Mouse (Mus musculus) midbrain, postnatal 0 days (tissue): ENCODE data around the gene Psg16. TPM values are rescaled to one million over a fixed set of nuclear protein-coding genes. Genes with fewer than 3 reads are reported as not detected.

ENCODE experiments used
- ATAC-seq: fragments of 200-750 bp; cut with Nextera tagmentation; 2 replicates; pipeline ENCODE4 v1.8.0; 2017; ENCODE audit warnings: moderate number of reproducible peaks, mild to moderate bottlenecking, moderate TSS enrichment, moderate library complexity; ENCODE audit not compliant: low FRiP score
- DNase-seq: peaks from one replicate; pipeline ENCODE4 v3.0.0-alpha.2; 2015; ENCODE audit warnings: low spot score
- H3K27ac ChIP-seq: fragments of 300-500 bp; sonication (generic); 2 replicates; pipeline ENCODE4 v1.5.1; 2014; ENCODE audit warnings: low read depth, mild to moderate bottlenecking, low read length, mixed read lengths
- H3K27me3 ChIP-seq: fragments of 300-500 bp; sonication (generic); 2 replicates; pipeline ENCODE4 v1.6.1; 2014; ENCODE audit warnings: low read length, control low read depth, mixed read lengths; ENCODE audit not compliant: insufficient read depth
- H3K36me3 ChIP-seq: fragments of 300-500 bp; sonication (generic); 2 replicates; pipeline ENCODE4 v1.6.1; 2014; ENCODE audit warnings: low read length, control low read depth, mixed read lengths; ENCODE audit not compliant: insufficient read depth
- H3K4me1 ChIP-seq: fragments of 300-500 bp; sonication (generic); 2 replicates; pipeline ENCODE4 v1.6.1; 2014; ENCODE audit warnings: mild to moderate bottlenecking, control low read depth, antibody characterized with exemption, low read length, mixed read lengths; ENCODE audit not compliant: insufficient read depth
- H3K4me2 ChIP-seq: fragments of 300-500 bp; sonication (generic); 2 replicates; pipeline ENCODE4 v1.6.1; 2014; ENCODE audit warnings: low read depth, mild to moderate bottlenecking, low read length, mixed read lengths; ENCODE audit not compliant: poor library complexity, severe bottlenecking
- H3K4me3 ChIP-seq: fragments of 300-500 bp; sonication (generic); 2 replicates; pipeline ENCODE4 v1.5.1; 2014; ENCODE audit warnings: low read depth, mild to moderate bottlenecking, low read length, moderate library complexity
- H3K9ac ChIP-seq: fragments of 300-500 bp; sonication (generic); replicated peaks from 2 replicates; pipeline ENCODE4 v1.6.1; 2014; ENCODE audit warnings: mild to moderate bottlenecking, low read length, moderate library complexity, mixed read lengths; ENCODE audit not compliant: poor library complexity, severe bottlenecking
- H3K9me3 ChIP-seq: fragments of 300-500 bp; sonication (generic); 2 replicates; pipeline ENCODE4 v1.6.1; 2016; ENCODE audit warnings: low read length, control low read depth
- CTCF ChIP-seq: IDR thresholded peaks from 2 replicates; pipeline ENCODE4 v1.5.1; 2016; ENCODE audit warnings: antibody characterized with exemption, mild to moderate bottlenecking
- WGBS: fragments of 180-500 bp; shearing (Covaris S2); extraction: QIAGEN DNeasy Blood & Tissue Kit; methylation state at CpG from one replicate; pipeline ENCODE4 v1.1.7; 2014; 5-methylcytosine and 5-hydroxymethylcytosine counted together
- polyA plus RNA-seq: library from polyadenylated mRNA; unstranded; fragments of >200 nt; fragmentation: Nextera tagmentation; extraction: Ambion mirVana; gene quantifications from 2 replicates; pipeline ENCODE4 v1.2.1, GENCODE M21; 2015
- total RNA-seq: library from RNA; depleted of rRNA; stranded (reverse); fragments of >200 nt; gene quantifications from 2 replicates; pipeline ENCODE4 v1.2.3, GENCODE M21; 2014

Gene Psg16
- total and polyA plus RNA-seq, 2 experiments from 2014 or later = 3.9 to 6.8 TPM

GRCm38 (mm10) chr7:17039373-17039772 lies 34.5 kb upstream of the Psg16 start:
- ATAC-seq (no peak), DNase-seq (no peak)
- Histone ChIP-seq H3K9ac (no peak overlapping the region), H3K4me2 (no peak overlapping the region), H3K4me3 (no peak overlapping the region), H3K27me3 (no peaks in the 10 kb centered on the region), H3K4me1 (no peaks in the 10 kb centered on the region), H3K27ac (no peak overlapping the region), H3K36me3 (0 out of 2 replicates have a peak, but pooled peaks cover 12% of the 10 kb centered on the region), H3K9me3 (no peaks in the 10 kb centered on the region)
- 96% methylated on average over 7 of the region's 7 CpGs for WGBS
- no peak for TF ChIP-seq CTCF

GRCm38 (mm10) chr7:17045743-17046142 lies 28.1 kb upstream of the Psg16 start:
- Histone ChIP-seq H3K4me3 (no peak overlapping the region), H3K27ac (no peak overlapping the region), H3K4me1 (no peaks in the 10 kb centered on the region), H3K9ac (no peak overlapping the region), H3K36me3 (0 out of 2 replicates have a peak, but pooled peaks cover 5% of the 10 kb centered on the region), H3K9me3 (no peaks in the 10 kb centered on the region), H3K4me2 (no peak overlapping the region), H3K27me3 (no peaks in the 10 kb centered on the region)
- no peak for TF ChIP-seq CTCF
- peak; percentile 41 for DNase-seq
- 41% methylated on average over 1 of the region's 1 CpGs for WGBS
- no peak for ATAC-seq

GRCm38 (mm10) chr7:17047041-17047682 lies 26.7 kb upstream of the Psg16 start:
- DNase-seq = no peak
- Histone ChIP-seq H3K4me3 (no peak overlapping the region), H3K27ac (no peak overlapping the region), H3K9ac (no peak overlapping the region), H3K27me3 (no peaks in the 10 kb centered on the region), H3K9me3 (no peaks in the 10 kb centered on the region), H3K4me2 (no peak overlapping the region), H3K4me1 (no peaks in the 10 kb centered on the region), H3K36me3 (0 out of 2 replicates have a peak, but pooled peaks cover 5% of the 10 kb centered on the region)
- TF ChIP-seq CTCF = no peak
- no peak for ATAC-seq
- 68% methylated on average over 5 of the region's 5 CpGs for WGBS

- no peak for ATAC-seq
- Histone ChIP-seq H3K27me3 (no peaks in the 10 kb centered on the region), H3K27ac (no peak overlapping the region), H3K9ac (no peak overlapping the region), H3K4me2 (no peak overlapping the region), H3K4me1 (no peaks in the 10 kb centered on the region), H3K36me3 (0 out of 2 replicates have a peak, but pooled peaks cover 4% of the 10 kb centered on the region), H3K9me3 (no peaks in the 10 kb centered on the region), H3K4me3 (no peak overlapping the region)
- no peak for TF ChIP-seq CTCF
- no peak for DNase-seq
- WGBS = 91% methylated on average over 10 of the region's 10 CpGs
These were observed 25.2 kb upstream of the Psg16 start for GRCm38 (mm10) chr7:17048431-17049190.

GRCm38 (mm10) chr7:17050491-17050890 lies 23.3 kb upstream of the Psg16 start:
- DNase-seq (no peak), ATAC-seq (no peak)
- H3K9ac ChIP-seq = no peak overlapping the region
- 65% methylated on average over 11 of the region's 11 CpGs for WGBS
- H3K9me3 ChIP-seq = no peaks in the 10 kb centered on the region
- no peak overlapping the region for H3K4me3 ChIP-seq
- no peak overlapping the region for H3K27ac ChIP-seq
- no peaks in the 10 kb centered on the region for H3K27me3 ChIP-seq
- no peak overlapping the region for H3K4me2 ChIP-seq
- no peaks in the 10 kb centered on the region for H3K4me1 ChIP-seq
- no peak for TF ChIP-seq CTCF
- H3K36me3 ChIP-seq = no peaks in the 10 kb centered on the region
